ENCODE assay signal across 13 mouse cellular contexts in the genomic region with DNA sequence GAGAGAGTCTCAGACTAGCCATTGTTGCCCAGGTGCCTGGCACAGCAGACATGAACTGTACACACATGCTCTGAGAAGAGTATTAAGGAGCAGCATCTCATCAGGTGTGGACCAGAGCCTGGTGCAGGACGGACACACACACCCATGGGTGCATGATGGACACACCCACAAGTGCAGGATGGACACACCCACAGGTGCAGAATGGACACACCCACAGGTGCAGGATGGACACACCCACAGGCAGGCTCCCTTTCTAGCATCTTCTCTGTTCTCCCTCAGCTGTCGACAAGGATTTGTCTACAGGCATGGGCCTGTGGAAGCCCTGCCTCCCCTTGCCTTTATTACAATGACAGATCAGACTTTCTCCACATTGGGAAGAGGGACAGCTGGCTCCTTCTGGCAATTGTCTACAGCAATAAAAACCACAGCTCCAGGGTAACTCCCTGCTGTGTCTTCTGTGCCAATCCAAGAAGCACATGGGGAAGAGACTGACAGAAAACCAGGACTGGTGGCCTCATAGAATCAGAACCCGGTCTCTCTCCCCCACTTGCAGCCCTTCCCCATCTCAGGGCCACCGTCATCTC.
A peak's percentile ranks its signal among the peaks of the same experiment; 100 is the strongest.
DNase-seq lines count a peak whose midpoint lies in the region.
"Had no signal": no experiment of that assay in that cellular context is flagged by ENCODE, and none has a peak within 500 bp of the region (broad histone marks: within the 10 kb centered on the region; RNA-seq: fewer than 3 reads in every experiment).

No protein-coding gene starts in this region.

- DNase-seq in heart, adult 18-20 months, result peak; percentile 13 to 20
- DNase-seq in heart, adult 8-10 months (ENCODE audit: low spot score), result no peak
- peak; percentile 38 for DNase-seq in layer of hippocampus, adult 9-11 months
- DNase-seq in layer of hippocampus, adult 11-12 months (ENCODE audit: low spot score), result no peak
- peak; percentile 33 for DNase-seq in retina, postnatal 1 day
- DNase-seq in retina, embryonic 14.5 days (ENCODE audit: low spot score), result no peak
- DNase-seq in adrenal gland, postnatal 14 days, result no peak
- DNase-seq: adrenal gland, postnatal 10 days; heart, postnatal 4 days; kidney, adult 2 months; kidney, postnatal 36 days; liver; thymus, postnatal 25 days had no signal

Comparison
In these comparisons a context has a peak if more than half of its experiments do, and no peak if none do; other contexts are left out.
1. DNase-seq: peak in heart, adult 18-20 months (2 of 2), layer of hippocampus, adult 9-11 months (single experiment) and retina, postnatal 1 day (single experiment); none in heart, adult 8-10 months (single experiment), layer of hippocampus, adult 11-12 months (single experiment), retina, embryonic 14.5 days (single experiment) and adrenal gland, postnatal 14 days (single experiment).